Mouse (Mus musculus): ENCODE results near the gene Stk25.

Stk25 gene

DNA sequence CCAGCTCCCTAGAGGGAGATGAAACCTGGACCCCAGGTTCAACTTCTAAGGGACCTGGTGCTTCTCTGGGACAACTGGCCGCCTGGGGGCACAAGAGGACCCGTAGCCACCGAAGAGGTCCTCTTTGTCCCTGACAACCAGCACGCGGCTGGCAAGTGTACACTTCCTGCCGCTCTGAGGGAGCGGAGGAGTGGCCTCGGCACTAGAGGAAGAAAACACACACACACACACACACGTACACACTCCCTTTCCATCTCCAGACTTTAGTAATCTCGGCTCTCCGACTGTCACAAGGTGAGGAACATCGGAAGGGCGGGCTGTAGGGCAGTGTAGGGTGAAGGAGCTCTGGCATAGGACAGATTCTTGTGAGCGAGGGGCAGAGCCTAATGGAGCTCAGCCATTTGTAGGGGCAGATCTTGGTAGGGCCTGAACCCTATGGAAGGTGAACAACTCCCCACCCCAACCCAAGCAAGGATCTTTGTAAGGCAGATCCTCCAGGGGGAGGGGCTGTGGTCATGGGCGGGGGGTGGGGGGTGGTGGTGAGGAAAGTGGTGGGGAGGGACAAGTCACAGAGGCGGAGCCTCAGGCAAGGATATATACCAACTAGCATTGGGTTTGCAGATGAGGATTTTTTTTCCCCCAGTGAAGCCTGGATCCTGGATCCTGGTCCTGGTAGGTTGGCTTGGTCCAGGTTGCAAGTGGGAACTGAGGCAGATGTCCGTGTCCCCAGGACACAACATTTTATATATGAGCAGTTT is 10.5 kb upstream of the Stk25 start:
- in situ Hi-C loops (cut with MboI, MseI) = loop anchor here (5.0 kb wide), 1 partner anchor 58 kb away; no protein-coding TSS in a partner anchor

GRCm38 (mm10) chr1:93667760-93668400 is 9.4 kb upstream of the Stk25 start:
- in situ Hi-C loops (cut with MboI, MseI) = loop anchor here (5.0 kb wide), 1 partner anchor 59 kb away; no protein-coding TSS in a partner anchor

- in situ Hi-C loops (cut with MboI, MseI) = no loop called here
Measured at GRCm38 (mm10) chr1:93657025-93657360, 1.5 kb downstream of the Stk25 start.

DNA sequence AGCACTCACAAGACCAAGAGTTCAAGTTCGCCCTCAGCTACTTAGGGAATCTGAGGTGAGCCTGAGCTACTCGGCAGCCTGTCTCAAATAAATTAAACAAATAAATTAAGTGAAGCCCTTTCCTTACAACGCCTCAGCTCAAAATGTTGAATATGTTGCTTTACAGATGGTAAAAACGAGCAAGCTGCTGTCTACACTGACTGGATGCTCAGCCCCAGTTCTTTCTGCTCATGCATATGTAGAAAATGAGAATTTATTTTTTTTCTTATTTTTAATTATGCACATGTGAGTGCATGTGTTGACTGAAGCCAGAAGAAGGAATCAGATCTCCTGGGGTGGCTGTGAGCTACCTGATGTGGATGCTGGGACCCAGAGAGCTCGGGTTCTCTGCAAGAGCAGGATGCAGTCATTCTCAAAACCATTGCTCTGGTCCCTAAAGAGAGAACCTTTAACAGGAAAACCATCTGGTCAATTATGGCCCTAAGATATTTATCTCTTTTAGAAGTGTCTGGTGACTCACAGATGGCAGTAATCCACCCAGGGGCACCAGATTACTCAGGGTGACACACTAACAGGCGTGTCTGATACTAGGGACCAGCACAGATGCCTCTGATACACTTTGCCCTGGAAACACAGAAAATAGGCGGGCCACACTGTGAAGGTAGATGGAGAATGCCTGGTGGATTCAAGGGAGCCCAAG is 2.0 kb downstream of the Stk25 start:
- in situ Hi-C loops (cut with MboI, MseI) = no loop called here

DNA sequence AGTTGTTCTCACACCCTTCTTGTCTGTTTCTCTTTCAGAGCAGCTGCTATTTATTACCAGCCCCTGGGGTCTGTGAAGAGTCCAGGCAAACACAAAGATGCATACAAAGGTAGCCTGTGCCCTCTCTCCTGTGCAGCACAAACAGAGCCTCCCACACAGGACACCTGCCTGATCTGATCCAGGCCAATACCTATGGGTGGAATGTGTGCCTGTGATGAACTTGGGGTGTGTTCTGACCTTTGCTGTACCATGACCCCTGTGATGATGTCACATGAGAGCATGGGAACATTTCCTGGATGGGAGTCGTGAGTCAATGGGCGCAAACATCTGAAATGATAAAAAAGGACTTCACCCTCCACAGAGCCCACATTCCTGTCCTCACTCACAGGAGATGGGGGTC is 3.7 kb downstream of the Stk25 start:
- in situ Hi-C loops (cut with MboI, MseI) = no loop called here

GRCm38 (mm10) chr1:93654275-93654674 is 4.2 kb downstream of the Stk25 start:
- in situ Hi-C loops (cut with MboI, MseI) = no loop called here

DNA sequence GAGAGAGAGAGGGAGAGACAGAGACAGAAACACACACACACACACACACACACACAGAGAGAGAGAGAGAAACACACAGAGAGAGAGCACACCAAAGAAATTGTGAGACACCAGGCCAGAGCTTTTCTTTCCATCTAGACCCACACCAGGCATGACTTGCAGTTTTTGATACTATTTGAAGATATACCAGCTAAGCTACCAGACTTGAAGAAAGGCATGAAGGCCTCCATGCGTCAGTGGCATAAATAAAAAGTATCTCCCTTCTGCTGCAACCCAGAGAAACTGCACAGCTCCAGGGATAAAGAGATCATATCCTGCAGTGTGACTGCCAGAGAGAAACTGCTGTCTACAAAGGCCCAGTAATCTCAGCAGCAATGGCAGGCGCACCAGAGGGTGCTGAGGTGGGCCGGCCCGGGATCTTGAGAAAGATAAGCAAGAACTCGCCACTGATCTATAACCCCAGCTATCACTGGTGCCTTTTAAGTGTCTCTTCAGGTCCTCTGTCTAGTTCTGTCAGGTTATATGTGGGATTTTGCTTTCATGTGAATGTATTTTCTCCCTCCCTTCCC is 8.8 kb downstream of the Stk25 start:
- in situ Hi-C loops (cut with MboI, MseI) = no loop called here

GRCm38 (mm10) chr1:93642692-93643091 is 15.8 kb downstream of the Stk25 start:
- in situ Hi-C loops (cut with MboI, MseI) = no loop called here

GRCm38 (mm10) chr1:93641978-93642377 is 16.5 kb downstream of the Stk25 start:
- in situ Hi-C loops (cut with MboI, MseI) = no loop called here

- in situ Hi-C loops (cut with MboI, MseI) = loop anchor here (10.0 kb wide), 1 partner anchor 418 kb away; the partner anchor contains the start of gene Pdcd1
Measured at GRCm38 (mm10) chr1:93636211-93636897, 22.1 kb downstream of the Stk25 start.

DNA sequence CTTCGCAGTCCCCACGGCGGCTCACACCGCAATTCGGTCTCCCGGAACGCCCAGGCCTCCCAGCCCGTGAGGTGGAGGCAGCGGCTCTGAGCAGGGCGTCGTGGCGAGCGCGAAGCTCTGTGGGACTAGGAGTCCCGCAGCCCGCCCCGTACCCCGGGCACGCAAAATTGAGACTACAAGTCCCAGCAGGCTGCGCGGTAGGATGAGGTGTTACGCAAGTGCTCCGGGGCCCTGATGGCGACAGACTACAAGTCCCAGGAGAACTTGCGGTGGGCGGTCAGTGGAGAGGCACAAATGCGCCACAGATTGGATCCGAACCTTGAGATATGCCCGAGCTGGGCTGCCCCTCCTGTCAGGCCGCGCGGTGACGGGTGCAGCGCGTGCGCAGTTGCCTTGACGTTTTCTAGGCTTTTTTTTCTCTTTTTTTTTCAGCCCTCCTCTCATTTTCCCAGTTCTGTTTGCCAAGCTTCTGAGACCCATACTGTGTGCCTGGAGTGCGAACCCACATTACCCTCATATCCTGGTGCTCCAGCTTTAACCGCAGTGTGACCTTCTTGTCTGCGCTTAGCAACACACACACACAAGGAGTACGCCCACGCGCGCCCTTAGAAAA is 22.8 kb downstream of the Stk25 start:
- in situ Hi-C loops (cut with MboI, MseI) = loop anchor here (10.0 kb wide), 1 partner anchor 419 kb away; the partner anchor contains the start of gene Pdcd1

DNA sequence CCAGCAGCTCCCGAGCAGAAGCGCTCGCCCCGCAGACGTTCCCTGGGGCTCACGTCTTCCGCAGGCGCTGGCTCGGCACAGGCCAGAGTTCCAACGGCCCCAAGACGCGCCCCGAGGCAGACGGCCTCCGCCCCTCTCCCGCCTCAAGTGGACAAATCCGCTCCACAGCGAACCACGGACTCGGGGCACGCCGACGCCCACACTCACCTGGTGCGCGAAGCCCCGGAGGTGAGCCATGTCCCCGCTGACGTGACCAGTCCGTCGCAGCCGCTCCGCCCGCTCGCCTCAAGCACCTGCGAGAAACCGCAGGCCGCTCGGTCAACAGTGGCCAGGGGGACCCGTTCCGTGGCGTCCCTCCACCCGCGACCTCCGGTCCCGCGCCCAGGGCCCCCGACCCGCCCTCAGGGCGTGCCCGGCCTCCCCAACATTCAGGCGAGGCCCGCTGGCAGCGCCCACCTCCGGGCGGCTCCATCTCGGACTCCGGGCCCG is 23.3 kb downstream of the Stk25 start:
- in situ Hi-C loops (cut with MboI, MseI) = loop anchor here (10.0 kb wide), 1 partner anchor 420 kb away; the partner anchor contains the start of gene Pdcd1

GRCm38 (mm10) chr1:93634481-93634891 is 24.0 kb downstream of the Stk25 start:
- in situ Hi-C loops (cut with MboI, MseI) = loop anchor here (10.0 kb wide), 1 partner anchor 420 kb away; the partner anchor contains the start of gene Pdcd1

GRCm38 (mm10) chr1:93632723-93633122 is 25.7 kb downstream of the Stk25 start:
- in situ Hi-C loops (cut with MboI, MseI) = loop anchor here (10.0 kb wide), 1 partner anchor 422 kb away; the partner anchor contains the start of gene Pdcd1

DNA sequence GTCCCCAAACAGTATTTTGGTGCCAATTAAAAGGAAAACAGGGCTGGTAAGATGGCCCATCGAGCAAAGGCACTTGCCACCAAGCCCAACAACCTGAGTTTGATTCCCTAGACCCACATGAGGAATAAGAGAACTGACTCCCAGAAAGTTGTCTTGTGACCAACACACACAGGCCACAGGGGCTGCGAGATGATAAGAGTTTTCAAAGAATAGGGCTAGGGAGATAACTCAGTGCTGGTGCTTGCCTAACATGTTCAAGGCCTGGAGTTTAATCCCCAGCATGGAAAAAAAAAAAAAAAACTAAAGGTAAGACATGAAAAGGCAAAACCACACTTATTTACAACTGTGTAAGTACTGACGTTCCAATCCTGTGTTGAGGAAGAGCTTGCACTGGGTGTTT is 27.7 kb downstream of the Stk25 start:
- in situ Hi-C loops (cut with MboI, MseI) = loop anchor here (10.0 kb wide), 1 partner anchor 424 kb away; the partner anchor contains the start of gene Pdcd1

DNA sequence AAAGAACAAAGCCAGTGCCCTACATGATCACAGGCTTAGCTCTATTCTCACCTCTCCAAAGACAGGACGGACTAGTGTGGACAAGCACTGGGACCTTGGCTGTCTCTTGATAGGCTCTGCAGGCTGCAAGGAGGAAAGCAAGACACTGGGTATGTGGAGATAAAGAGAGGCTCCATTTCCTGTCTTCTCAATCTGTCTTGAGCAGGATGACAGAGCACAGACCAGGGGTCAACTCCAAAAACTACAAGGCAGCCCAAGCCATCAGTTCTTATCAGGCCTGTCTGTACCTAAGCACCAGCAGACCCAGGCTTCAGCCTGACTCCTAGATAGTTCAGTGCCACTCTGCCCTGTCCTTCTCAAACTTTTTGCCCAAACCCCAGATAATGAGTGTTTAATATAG is 34.0 kb downstream of the Stk25 start:
- in situ Hi-C loops (cut with MboI, MseI) = no loop called here

DNA sequence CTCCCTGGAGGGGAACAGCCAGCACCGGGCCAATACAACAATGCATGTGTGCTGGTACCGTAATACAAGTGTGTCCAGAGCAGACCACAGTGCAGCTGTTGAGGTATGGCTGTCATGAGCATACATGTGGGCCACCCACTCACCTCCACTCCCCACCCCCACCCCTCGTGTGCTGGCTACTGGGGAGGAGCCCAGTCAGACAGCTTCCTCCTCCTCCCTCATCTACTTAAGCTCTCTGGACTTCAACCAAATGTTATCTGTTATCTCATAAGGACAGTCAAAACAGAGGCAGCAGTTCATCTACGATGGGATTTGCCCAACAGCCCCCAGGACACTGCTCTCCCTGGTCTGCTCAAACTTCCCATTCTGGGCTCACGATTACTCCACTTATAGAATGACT is 39.5 kb downstream of the Stk25 start:
- in situ Hi-C loops (cut with MboI, MseI) = no loop called here

- in situ Hi-C loops (cut with MboI, MseI) = no loop called here
Measured at GRCm38 (mm10) chr1:93618059-93618748, 40.3 kb downstream of the Stk25 start.

- in situ Hi-C loops (cut with MboI, MseI) = no loop called here
Measured at GRCm38 (mm10) chr1:93609762-93610161, 48.7 kb downstream of the Stk25 start.

- in situ Hi-C loops (cut with MboI, MseI) = no loop called here
Measured at GRCm38 (mm10) chr1:93608696-93609245, 49.7 kb downstream of the Stk25 start.
